Mouse (Mus musculus) ES-Bruce4 (cell line): ENCODE data around the gene Gan. TPM values are rescaled to one million over a fixed set of nuclear protein-coding genes. Genes with fewer than 3 reads are reported as not detected.

Experiments
- H3K27ac ChIP-seq: 2 replicates; pipeline ENCODE4 v1.5.1; 2012; ENCODE audit warnings: low read length, inconsistent platforms; ENCODE audit not compliant: insufficient read depth
- H3K27me3 ChIP-seq: 2 replicates; pipeline ENCODE4 v1.6.1; 2012; ENCODE audit warnings: mild to moderate bottlenecking, low read length, inconsistent platforms; ENCODE audit not compliant: control insufficient read depth, poor library complexity, insufficient read depth, severe bottlenecking
- H3K36me3 ChIP-seq: 2 replicates; pipeline ENCODE4 v1.6.1; 2012; ENCODE audit warnings: inconsistent platforms, mild to moderate bottlenecking, low read length, moderate library complexity; ENCODE audit not compliant: control insufficient read depth, poor library complexity, insufficient read depth, severe bottlenecking
- H3K4me1 ChIP-seq: one replicate; pipeline ENCODE4 v1.8.1; 2011; ENCODE audit warnings: low read length; ENCODE audit not compliant: control insufficient read depth, insufficient read depth
- H3K4me3 ChIP-seq: 2 replicates; pipeline ENCODE4 v1.5.1; 2011; ENCODE audit warnings: low read depth, mild to moderate bottlenecking, low read length
- H3K9ac ChIP-seq: 2 replicates; pipeline ENCODE4 v1.6.1; 2012; ENCODE audit warnings: low read depth, mild to moderate bottlenecking, inconsistent platforms; ENCODE audit not compliant: poor library complexity, severe bottlenecking
- H3K9me3 ChIP-seq: replicated peaks from 2 replicates; pipeline ENCODE4 v1.6.1; 2012; ENCODE audit warnings: mild to moderate bottlenecking, low read length, inconsistent platforms; ENCODE audit not compliant: control insufficient read depth, poor library complexity, insufficient read depth, severe bottlenecking
- CTCF ChIP-seq: IDR thresholded peaks from one replicate; pipeline ENCODE4 v1.8.1; 2011; ENCODE audit warnings: low read depth, low read length
- EP300 ChIP-seq: IDR thresholded peaks from 2 replicates; pipeline ENCODE4 v1.6.1; 2011; ENCODE audit warnings: low read depth, low read length; ENCODE audit not compliant: insufficient read depth
- POLR2A ChIP-seq: IDR thresholded peaks from one replicate; pipeline ENCODE4 v1.8.1; 2011; ENCODE audit warnings: low read length; ENCODE audit not compliant: insufficient read depth
- polyA plus RNA-seq: library from polyadenylated mRNA; stranded (reverse); fragments of >200 nt; gene quantifications from 2 replicates; pipeline ENCODE4 v1.2.4, GENCODE M21; 2011; ENCODE audit warnings: low read depth; ENCODE audit not compliant: missing spikeins, insufficient read depth, insufficient read length

The Gan gene
- polyA plus RNA-seq, 1 experiment: 11.7 TPM

DNA sequence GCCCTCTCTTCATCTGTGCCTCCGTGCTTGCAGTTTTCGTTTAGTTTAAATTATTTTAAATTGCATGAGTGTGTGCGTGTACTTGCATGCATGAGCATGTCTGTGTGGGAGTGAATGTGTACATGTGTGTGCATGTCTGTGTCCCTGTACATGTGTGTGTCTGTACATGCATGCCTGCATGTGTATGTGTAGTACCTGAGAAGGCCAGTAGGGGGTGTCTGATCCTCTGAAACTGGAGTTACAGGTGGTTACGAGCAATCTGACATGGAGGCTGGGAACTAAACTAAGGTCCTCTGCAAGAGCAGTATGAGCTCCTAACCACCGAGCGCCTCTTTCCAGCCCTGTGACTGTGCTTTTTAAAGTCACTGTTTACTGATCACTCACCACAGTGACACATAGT, 9.4 kb upstream of the Gan start:
- Histone ChIP-seq H3K9me3 (no peaks in the 10 kb centered on the region), H3K4me1 (no peaks in the 10 kb centered on the region), H3K27ac (no peak overlapping the region), H3K27me3 (no peaks in the 10 kb centered on the region), H3K36me3 (no peaks in the 10 kb centered on the region), H3K9ac (no peak overlapping the region), H3K4me3 (no peak overlapping the region)
- TF ChIP-seq POLR2A: no peak
- TF ChIP-seq CTCF: peak; percentile 24
- TF ChIP-seq EP300: no peak

GRCm38 (mm10) chr8:117156149-117156548, 1.8 kb upstream of the Gan start:
- H3K27ac ChIP-seq: no peak overlapping the region
- H3K27me3 ChIP-seq: no peaks in the 10 kb centered on the region
- no peak for TF ChIP-seq EP300
- TF ChIP-seq CTCF: no peak
- no peak for TF ChIP-seq POLR2A
- no peaks in the 10 kb centered on the region for H3K4me1 ChIP-seq
- no peak overlapping the region for H3K4me3 ChIP-seq
- no peaks in the 10 kb centered on the region for H3K36me3 ChIP-seq
- H3K9me3 ChIP-seq: no peaks in the 10 kb centered on the region
- H3K9ac ChIP-seq: no peak overlapping the region

DNA sequence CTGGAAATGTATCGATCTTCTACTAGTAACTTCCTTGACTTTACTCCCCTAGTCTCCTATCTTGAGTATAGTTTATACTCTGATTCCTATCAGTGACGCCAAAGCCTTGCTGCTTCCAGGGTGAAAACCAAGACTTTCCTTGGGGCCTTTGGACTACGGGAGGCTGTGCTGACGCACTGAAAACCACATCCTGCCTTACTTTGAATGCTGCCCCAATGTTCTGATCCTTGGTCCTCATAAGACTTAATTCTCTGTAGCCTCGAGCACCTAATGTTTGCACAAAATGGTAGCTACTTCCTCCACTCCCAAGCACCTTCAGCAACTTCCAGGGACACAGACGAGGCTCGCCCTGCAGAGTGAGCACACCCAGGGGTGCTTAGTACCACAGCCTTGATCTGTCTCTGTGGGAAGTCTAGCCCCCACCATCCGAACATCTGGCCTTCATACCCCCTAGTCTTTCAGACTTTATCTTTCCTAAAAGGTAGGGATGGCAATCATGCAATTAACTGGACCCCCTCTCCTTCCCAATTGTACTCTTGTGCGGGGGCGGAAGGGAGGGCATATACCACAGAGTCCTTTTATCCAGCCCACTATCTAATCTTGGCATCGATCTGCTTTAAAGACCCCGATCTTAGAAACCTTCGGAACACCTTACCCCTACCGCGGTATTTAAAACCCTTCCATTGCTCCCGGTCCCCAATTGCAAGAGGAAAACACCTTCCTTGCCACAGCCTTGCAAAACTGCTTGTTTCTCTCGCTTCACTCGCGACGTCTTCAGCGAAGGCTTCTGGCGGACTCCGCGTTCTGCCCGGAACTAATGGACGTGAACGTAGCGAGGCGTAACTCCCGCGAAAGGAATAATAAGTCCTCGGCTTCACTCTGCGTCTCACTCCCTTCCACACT, 818 bp upstream of the Gan start:
- H3K27ac ChIP-seq: no peak overlapping the region
- H3K9me3 ChIP-seq: no peaks in the 10 kb centered on the region
- TF ChIP-seq CTCF (no peak), EP300 (no peak), POLR2A (no peak)
- H3K4me3 ChIP-seq: peak overlapping the region; percentile 94
- no peaks in the 10 kb centered on the region for H3K4me1 ChIP-seq
- no peaks in the 10 kb centered on the region for H3K36me3 ChIP-seq
- no peaks in the 10 kb centered on the region for H3K27me3 ChIP-seq
- H3K9ac ChIP-seq: peak overlapping the region; percentile 80

DNA sequence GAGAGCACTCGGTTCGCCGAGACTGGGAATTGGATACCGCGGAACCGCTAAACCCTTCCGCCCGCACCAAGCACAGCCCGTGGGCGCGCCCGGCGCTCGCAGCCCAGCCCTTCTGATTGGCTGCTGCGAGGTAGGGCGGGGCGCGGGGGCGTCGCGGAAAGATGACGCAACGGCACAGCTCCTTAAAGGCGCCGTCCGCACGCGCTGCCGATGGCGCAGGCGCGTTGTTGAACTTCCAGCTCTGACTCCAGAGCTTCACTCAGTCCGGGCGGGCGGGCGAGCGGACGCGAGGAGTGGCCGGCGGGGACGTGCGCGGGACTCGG, 205 bp upstream of the Gan start:
- TF ChIP-seq EP300 (no peak), CTCF (no peak), POLR2A (peak; percentile 20)
- Histone ChIP-seq H3K9ac (peak overlapping the region; percentile 80), H3K4me3 (peak overlapping the region; percentile 94), H3K4me1 (no peaks in the 10 kb centered on the region), H3K9me3 (no peaks in the 10 kb centered on the region), H3K27me3 (no peaks in the 10 kb centered on the region), H3K36me3 (no peaks in the 10 kb centered on the region), H3K27ac (no peak overlapping the region)

DNA sequence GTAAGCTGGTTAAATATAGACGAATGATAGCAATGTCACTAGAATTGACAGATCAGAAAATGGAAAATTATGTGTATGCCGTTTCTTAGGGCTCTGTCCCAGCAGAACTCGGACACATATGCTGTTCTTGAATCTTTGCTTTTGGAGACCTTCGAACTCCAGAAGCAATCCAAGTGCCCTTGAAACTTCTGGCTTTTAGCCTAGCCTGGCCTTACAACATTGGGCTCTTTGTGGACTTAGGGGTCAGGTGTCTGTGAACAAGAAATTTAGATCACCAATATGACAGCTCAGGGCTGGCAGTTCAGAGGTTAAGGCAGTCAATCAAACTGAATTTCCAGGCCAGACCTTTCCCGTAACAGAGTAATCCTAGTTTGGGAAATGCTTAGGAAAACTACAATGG, 1.1 kb downstream of the Gan start:
- TF ChIP-seq POLR2A (no peak), CTCF (no peak), EP300 (no peak)
- H3K27me3 ChIP-seq: no peaks in the 10 kb centered on the region
- no peaks in the 10 kb centered on the region for H3K9me3 ChIP-seq
- H3K4me1 ChIP-seq: no peaks in the 10 kb centered on the region
- no peaks in the 10 kb centered on the region for H3K36me3 ChIP-seq
- no peak overlapping the region for H3K27ac ChIP-seq
- H3K9ac ChIP-seq: peak overlapping the region; percentile 80
- no peak overlapping the region for H3K4me3 ChIP-seq

DNA sequence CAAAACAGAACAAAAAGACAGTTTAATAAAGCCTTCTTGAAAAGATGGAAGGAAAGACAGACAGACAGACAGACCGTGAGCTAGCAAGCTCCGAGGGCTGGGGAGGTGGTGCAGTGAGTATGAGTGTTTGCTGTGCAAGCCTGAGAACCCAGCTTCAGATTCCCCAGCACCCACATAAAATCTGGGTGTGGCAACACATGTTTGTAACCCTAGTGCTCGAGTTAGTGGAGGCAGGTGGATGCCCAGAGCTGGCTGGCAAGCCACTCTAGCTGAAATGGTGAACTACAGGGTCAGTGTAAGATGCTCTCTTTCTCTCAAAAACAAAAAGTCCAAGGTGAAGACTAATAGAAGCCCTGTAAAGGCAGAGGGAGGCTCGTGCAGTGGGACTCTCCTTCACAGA, 7.0 kb downstream of the Gan start:
- H3K4me1 ChIP-seq: no peaks in the 10 kb centered on the region
- H3K27me3 ChIP-seq: no peaks in the 10 kb centered on the region
- no peaks in the 10 kb centered on the region for H3K36me3 ChIP-seq
- H3K9ac ChIP-seq: no peak overlapping the region
- H3K9me3 ChIP-seq: no peaks in the 10 kb centered on the region
- no peak for TF ChIP-seq POLR2A
- no peak for TF ChIP-seq CTCF
- TF ChIP-seq EP300: no peak
- H3K4me3 ChIP-seq: no peak overlapping the region
- H3K27ac ChIP-seq: no peak overlapping the region
